Mouse (Mus musculus): Measurements from ENCODE around the gene Gorasp2. TPM values are rescaled to one million over a fixed set of nuclear protein-coding genes. Genes with fewer than 3 reads are reported as not detected.

The Gorasp2 gene
- polyA plus RNA-seq, 1 experiment, result 96.9 TPM

GRCm38 (mm10) chr2:70735534-70735933 is 74.2 kb downstream of the Gorasp2 start:
- no peak overlapping the region for H3K4me3 ChIP-seq (ENCODE audit: low read depth, low read length)
- H3K36me3 ChIP-seq (ENCODE audit: control insufficient read depth, insufficient read depth, low read length, poor library complexity, severe bottlenecking), result peaks cover 27% of the 10 kb centered on the region
- no peaks in the 10 kb centered on the region for H3K4me1 ChIP-seq (ENCODE audit: control insufficient read depth, insufficient read depth, low read length)
- no peaks in the 10 kb centered on the region for H3K9me3 ChIP-seq (replicated peaks; ENCODE audit: control insufficient read depth, insufficient read depth, low read length, poor library complexity, severe bottlenecking)
- no peak overlapping the region for H3K27ac ChIP-seq (ENCODE audit: insufficient read depth, low read length)
- TF ChIP-seq POLR2A (IDR thresholded peaks at IDR 0.05; ENCODE audit: insufficient read depth, low read length) (no peak), EP300 (IDR thresholded peaks at IDR 0.05; ENCODE audit: insufficient read depth, low read depth, low read length) (no peak), CTCF (IDR thresholded peaks at IDR 0.05; ENCODE audit: low read depth, low read length) (no peak)
- H3K27me3 ChIP-seq (ENCODE audit: control insufficient read depth, insufficient read depth, low read length, poor library complexity, severe bottlenecking), result no peaks in the 10 kb centered on the region
- H3K9ac ChIP-seq (ENCODE audit: low read depth, poor library complexity, severe bottlenecking), result no peak overlapping the region

GRCm38 (mm10) chr2:70736008-70736407 is 74.6 kb downstream of the Gorasp2 start:
- H3K36me3 ChIP-seq (ENCODE audit: control insufficient read depth, insufficient read depth, low read length, poor library complexity, severe bottlenecking), result peaks cover 24% of the 10 kb centered on the region
- TF ChIP-seq CTCF (IDR thresholded peaks at IDR 0.05; ENCODE audit: low read depth, low read length), result no peak
- no peak for TF ChIP-seq POLR2A (IDR thresholded peaks at IDR 0.05; ENCODE audit: insufficient read depth, low read length)
- TF ChIP-seq EP300 (IDR thresholded peaks at IDR 0.05; ENCODE audit: insufficient read depth, low read depth, low read length), result no peak

GRCm38 (mm10) chr2:70741901-70742300 is 80.5 kb downstream of the Gorasp2 start:
- Histone ChIP-seq H3K9me3 (replicated peaks; ENCODE audit: control insufficient read depth, insufficient read depth, low read length, poor library complexity, severe bottlenecking) (no peaks in the 10 kb centered on the region), H3K36me3 (ENCODE audit: control insufficient read depth, insufficient read depth, low read length, poor library complexity, severe bottlenecking) (peaks cover 36% of the 10 kb centered on the region), H3K4me1 (ENCODE audit: control insufficient read depth, insufficient read depth, low read length) (no peaks in the 10 kb centered on the region), H3K27ac (ENCODE audit: insufficient read depth, low read length) (no peak overlapping the region), H3K4me3 (ENCODE audit: low read depth, low read length) (no peak overlapping the region), H3K27me3 (ENCODE audit: control insufficient read depth, insufficient read depth, low read length, poor library complexity, severe bottlenecking) (no peaks in the 10 kb centered on the region), H3K9ac (ENCODE audit: low read depth, poor library complexity, severe bottlenecking) (no peak overlapping the region)
- TF ChIP-seq EP300 (IDR thresholded peaks at IDR 0.05; ENCODE audit: insufficient read depth, low read depth, low read length) (no peak), POLR2A (IDR thresholded peaks at IDR 0.05; ENCODE audit: insufficient read depth, low read length) (no peak), CTCF (IDR thresholded peaks at IDR 0.05; ENCODE audit: low read depth, low read length) (no peak)

More at GRCm38 (mm10) chr2:70736008-70736407, 74.6 kb downstream of the Gorasp2 start:
- Histone ChIP-seq H3K27ac (ENCODE audit: insufficient read depth, low read length) (no peak overlapping the region), H3K4me3 (ENCODE audit: low read depth, low read length) (no peak overlapping the region), H3K27me3 (ENCODE audit: control insufficient read depth, insufficient read depth, low read length, poor library complexity, severe bottlenecking) (no peaks in the 10 kb centered on the region), H3K9me3 (replicated peaks; ENCODE audit: control insufficient read depth, insufficient read depth, low read length, poor library complexity, severe bottlenecking) (no peaks in the 10 kb centered on the region), H3K9ac (ENCODE audit: low read depth, poor library complexity, severe bottlenecking) (no peak overlapping the region), H3K4me1 (ENCODE audit: control insufficient read depth, insufficient read depth, low read length) (no peaks in the 10 kb centered on the region)

GRCm38 (mm10) chr2:70742588-70742987 is 81.2 kb downstream of the Gorasp2 start:
- Histone ChIP-seq H3K4me3 (ENCODE audit: low read depth, low read length) (no peak overlapping the region), H3K9ac (ENCODE audit: low read depth, poor library complexity, severe bottlenecking) (no peak overlapping the region), H3K27ac (ENCODE audit: insufficient read depth, low read length) (no peak overlapping the region), H3K36me3 (ENCODE audit: control insufficient read depth, insufficient read depth, low read length, poor library complexity, severe bottlenecking) (peaks cover 34% of the 10 kb centered on the region), H3K27me3 (ENCODE audit: control insufficient read depth, insufficient read depth, low read length, poor library complexity, severe bottlenecking) (no peaks in the 10 kb centered on the region), H3K4me1 (ENCODE audit: control insufficient read depth, insufficient read depth, low read length) (no peaks in the 10 kb centered on the region), H3K9me3 (replicated peaks; ENCODE audit: control insufficient read depth, insufficient read depth, low read length, poor library complexity, severe bottlenecking) (no peaks in the 10 kb centered on the region)
- no peak for TF ChIP-seq POLR2A (IDR thresholded peaks at IDR 0.05; ENCODE audit: insufficient read depth, low read length)
- no peak for TF ChIP-seq CTCF (IDR thresholded peaks at IDR 0.05; ENCODE audit: low read depth, low read length)
- no peak for TF ChIP-seq EP300 (IDR thresholded peaks at IDR 0.05; ENCODE audit: insufficient read depth, low read depth, low read length)

GRCm38 (mm10) chr2:70751655-70752054 is 90.3 kb downstream of the Gorasp2 start:
- H3K4me3 ChIP-seq (ENCODE audit: low read depth, low read length), result no peak overlapping the region
- H3K27ac ChIP-seq (ENCODE audit: insufficient read depth, low read length), result no peak overlapping the region
- H3K9me3 ChIP-seq (replicated peaks; ENCODE audit: control insufficient read depth, insufficient read depth, low read length, poor library complexity, severe bottlenecking), result no peaks in the 10 kb centered on the region
- H3K9ac ChIP-seq (ENCODE audit: low read depth, poor library complexity, severe bottlenecking), result no peak overlapping the region
- TF ChIP-seq EP300 (IDR thresholded peaks at IDR 0.05; ENCODE audit: insufficient read depth, low read depth, low read length) (no peak), CTCF (IDR thresholded peaks at IDR 0.05; ENCODE audit: low read depth, low read length) (no peak), POLR2A (IDR thresholded peaks at IDR 0.05; ENCODE audit: insufficient read depth, low read length) (no peak)
- no peaks in the 10 kb centered on the region for H3K4me1 ChIP-seq (ENCODE audit: control insufficient read depth, insufficient read depth, low read length)
- peaks cover 8% of the 10 kb centered on the region for H3K36me3 ChIP-seq (ENCODE audit: control insufficient read depth, insufficient read depth, low read length, poor library complexity, severe bottlenecking)
- H3K27me3 ChIP-seq (ENCODE audit: control insufficient read depth, insufficient read depth, low read length, poor library complexity, severe bottlenecking), result no peaks in the 10 kb centered on the region

- Histone ChIP-seq H3K36me3 (ENCODE audit: control insufficient read depth, insufficient read depth, low read length, poor library complexity, severe bottlenecking) (peaks cover 8% of the 10 kb centered on the region), H3K9ac (ENCODE audit: low read depth, poor library complexity, severe bottlenecking) (no peak overlapping the region), H3K27me3 (ENCODE audit: control insufficient read depth, insufficient read depth, low read length, poor library complexity, severe bottlenecking) (no peaks in the 10 kb centered on the region), H3K9me3 (replicated peaks; ENCODE audit: control insufficient read depth, insufficient read depth, low read length, poor library complexity, severe bottlenecking) (no peaks in the 10 kb centered on the region), H3K27ac (ENCODE audit: insufficient read depth, low read length) (no peak overlapping the region), H3K4me1 (ENCODE audit: control insufficient read depth, insufficient read depth, low read length) (no peaks in the 10 kb centered on the region), H3K4me3 (ENCODE audit: low read depth, low read length) (no peak overlapping the region)
- TF ChIP-seq POLR2A (IDR thresholded peaks at IDR 0.05; ENCODE audit: insufficient read depth, low read length) (no peak), EP300 (IDR thresholded peaks at IDR 0.05; ENCODE audit: insufficient read depth, low read depth, low read length) (no peak), CTCF (IDR thresholded peaks at IDR 0.05; ENCODE audit: low read depth, low read length) (no peak)
Measured at GRCm38 (mm10) chr2:70752149-70752548, 90.8 kb downstream of the Gorasp2 start.

Other genes starting within 250 kb of the Gorasp2 start
- gene Sp5, start 186.7 kb upstream of the Gorasp2 start, polyA plus RNA-seq (2011; ENCODE audit: insufficient read depth, insufficient read length, low read depth, missing spikeins), result 7.8 and 8.7 TPM in 2 replicates
- 0.79 and 2.6 TPM in 2 replicates for gene Erich2, start 152.8 kb upstream of the Gorasp2 start, polyA plus RNA-seq (2011; ENCODE audit: insufficient read depth, insufficient read length, low read depth, missing spikeins)
- 4.5 and 7.2 TPM in 2 replicates for gene Gad1, start 108.5 kb upstream of the Gorasp2 start, polyA plus RNA-seq (2011; ENCODE audit: insufficient read depth, insufficient read length, low read depth, missing spikeins)
- gene Gm26558, start 532 bp downstream of the Gorasp2 start, polyA plus RNA-seq (2011; ENCODE audit: insufficient read depth, insufficient read length, low read depth, missing spikeins), result not detected in 2 replicates
- gene Tlk1, start 164.2 kb downstream of the Gorasp2 start, polyA plus RNA-seq (2011; ENCODE audit: insufficient read depth, insufficient read length, low read depth, missing spikeins), result 83.4 and 89.0 TPM in 2 replicates

Data from ES-Bruce4 (cell line).